Mouse (Mus musculus): ENCODE results near the gene Sfrp5.

The Sfrp5 gene

GRCm38 (mm10) chr19:42197066-42197465 lies 5.0 kb downstream of the Sfrp5 start:
- no peak for DNase-seq (ENCODE audit: low spot score)

- DNase-seq (ENCODE audit: low spot score): no peak
Measured at GRCm38 (mm10) chr19:42196378-42196777, 5.7 kb downstream of the Sfrp5 start.

DNA sequence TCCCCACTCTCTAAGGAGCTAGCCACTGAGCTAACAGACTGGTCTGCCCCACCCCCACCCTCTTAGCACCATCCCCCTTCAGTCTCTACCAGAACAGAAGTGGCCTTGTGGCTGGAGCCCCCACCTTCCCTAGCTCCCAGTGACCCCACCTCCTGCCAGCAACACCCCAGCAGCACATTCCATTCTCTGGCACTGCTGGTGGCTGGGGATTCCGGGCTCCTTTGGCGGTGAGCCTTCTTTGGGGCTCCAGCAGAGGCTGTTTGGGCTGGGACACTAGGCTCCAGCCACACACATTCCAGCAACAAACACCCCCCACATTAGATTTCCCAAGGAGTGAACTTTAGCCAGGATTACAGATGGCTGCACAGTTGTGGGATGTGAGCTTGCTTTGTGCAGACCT lies 8.7 kb downstream of the Sfrp5 start:
- no peak for DNase-seq (ENCODE audit: low spot score)

DNA sequence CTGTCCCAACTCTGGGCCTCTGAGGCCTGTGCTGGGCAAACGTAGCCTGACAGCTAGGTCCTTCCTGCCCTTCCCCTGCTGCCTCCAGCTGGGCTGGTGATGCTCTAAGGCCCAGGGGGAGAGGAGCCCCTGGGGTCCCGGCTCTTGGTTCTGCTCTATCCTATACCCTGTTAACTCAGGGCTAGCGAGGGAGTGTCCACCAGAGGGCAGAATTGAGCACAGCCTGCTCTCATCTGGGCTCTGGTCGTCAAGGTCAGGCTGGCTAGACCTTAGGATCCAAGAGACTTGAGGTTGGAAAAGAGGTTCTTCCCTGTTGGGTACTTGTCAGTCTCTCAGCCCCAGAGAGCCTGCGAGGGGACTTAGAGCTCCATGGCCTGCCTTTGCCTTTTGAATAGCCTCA lies 11.6 kb downstream of the Sfrp5 start:
- DNase-seq (ENCODE audit: low spot score): no peak

GRCm38 (mm10) chr19:42189735-42190134 lies 12.3 kb downstream of the Sfrp5 start:
- DNase-seq (ENCODE audit: low spot score): no peak

GRCm38 (mm10) chr19:42182673-42183072 lies 19.4 kb downstream of the Sfrp5 start:
- DNase-seq (ENCODE audit: low spot score): no peak

GRCm38 (mm10) chr19:42179356-42179755 lies 22.7 kb downstream of the Sfrp5 start:
- no peak for DNase-seq (ENCODE audit: low spot score)

DNA sequence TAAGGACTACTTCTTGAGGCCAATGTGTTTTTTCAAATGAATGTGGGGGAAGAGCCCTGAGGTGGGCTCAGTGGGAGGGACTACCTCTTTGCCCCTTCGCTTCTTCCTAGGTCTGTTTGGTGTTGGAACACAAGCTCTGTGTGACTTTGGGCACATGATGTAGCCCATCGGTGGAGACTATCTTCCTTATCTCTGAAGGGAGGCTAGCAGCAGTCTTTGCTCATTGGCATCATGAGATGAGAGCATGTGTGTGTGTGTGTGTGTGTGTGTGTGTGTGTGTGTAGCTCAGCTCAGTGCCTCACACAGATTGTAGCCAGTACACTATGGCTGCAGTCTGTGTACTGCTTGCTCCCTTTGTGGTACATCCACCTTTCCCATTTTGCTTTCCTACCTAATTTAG lies 24.6 kb downstream of the Sfrp5 start:
- DNase-seq (ENCODE audit: low spot score): no peak

DNA sequence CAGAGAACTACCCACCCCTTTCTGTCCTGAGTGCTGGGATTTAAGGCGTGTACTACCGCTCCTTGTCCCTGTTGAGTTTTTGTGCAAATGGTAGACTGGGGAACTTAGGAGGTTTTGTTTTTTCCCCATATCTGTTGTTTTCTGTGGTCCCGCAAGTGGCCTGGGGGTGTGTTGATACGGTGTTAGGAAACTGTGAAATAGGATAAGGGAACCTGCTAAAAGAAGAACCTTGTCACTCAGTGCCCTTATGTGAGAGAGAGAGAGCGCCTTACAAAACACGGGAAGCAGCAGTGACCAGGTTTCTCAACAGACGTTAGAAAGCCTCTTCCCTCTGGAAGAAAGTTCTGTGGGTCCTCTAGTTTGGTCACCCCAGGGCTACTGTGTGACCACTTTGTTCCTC lies 25.2 kb downstream of the Sfrp5 start:
- DNase-seq (ENCODE audit: low spot score): no peak

GRCm38 (mm10) chr19:42170025-42170969 lies 31.8 kb downstream of the Sfrp5 start:
- DNase-seq (ENCODE audit: low spot score): peak; percentile 94

- peak; percentile 24 for DNase-seq (ENCODE audit: low spot score)
Measured at GRCm38 (mm10) chr19:42169322-42169975, 32.6 kb downstream of the Sfrp5 start.

- no peak for DNase-seq (ENCODE audit: low spot score)
Measured at GRCm38 (mm10) chr19:42167489-42167888, 34.6 kb downstream of the Sfrp5 start.

DNA sequence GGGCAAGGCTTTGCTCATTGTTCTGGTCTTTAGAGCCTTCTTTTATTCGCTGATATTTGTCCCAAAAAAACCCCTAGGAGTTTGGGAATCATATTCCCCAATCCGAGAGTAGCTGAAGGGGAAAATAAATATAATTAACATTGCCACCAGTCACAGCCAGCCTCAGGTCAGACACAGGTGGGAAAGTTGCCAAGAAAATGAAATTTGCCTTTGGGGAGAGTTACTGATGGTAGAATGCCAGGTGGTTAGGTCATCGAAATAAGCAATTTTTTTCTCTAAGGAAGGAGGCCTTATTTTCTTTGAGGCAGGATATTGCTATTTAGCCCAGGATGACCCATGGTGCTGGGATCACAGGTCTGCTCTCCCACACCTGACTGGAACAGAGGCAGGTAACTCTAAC lies 35.3 kb downstream of the Sfrp5 start:
- DNase-seq (ENCODE audit: low spot score): no peak

DNA sequence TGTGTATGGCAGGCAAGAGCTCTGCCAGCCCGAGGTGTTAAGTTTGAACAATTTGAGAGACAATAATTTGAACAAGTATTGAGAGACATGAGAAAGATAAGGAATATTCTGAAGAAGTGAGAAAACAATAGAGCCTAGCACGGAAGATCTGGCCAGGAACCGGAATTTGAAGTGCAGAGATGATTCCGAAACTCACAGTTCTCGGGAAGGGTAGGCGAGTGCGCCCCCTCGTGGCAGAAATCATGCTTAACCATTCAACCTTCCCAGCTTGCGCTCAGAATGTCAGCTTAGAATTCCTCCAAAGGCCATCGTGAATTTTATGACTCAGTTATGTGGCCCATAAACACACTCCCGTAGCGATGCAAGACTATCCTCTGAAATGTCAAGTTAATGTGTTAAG lies 35.9 kb downstream of the Sfrp5 start:
- DNase-seq (ENCODE audit: low spot score): peak; percentile 68

DNA sequence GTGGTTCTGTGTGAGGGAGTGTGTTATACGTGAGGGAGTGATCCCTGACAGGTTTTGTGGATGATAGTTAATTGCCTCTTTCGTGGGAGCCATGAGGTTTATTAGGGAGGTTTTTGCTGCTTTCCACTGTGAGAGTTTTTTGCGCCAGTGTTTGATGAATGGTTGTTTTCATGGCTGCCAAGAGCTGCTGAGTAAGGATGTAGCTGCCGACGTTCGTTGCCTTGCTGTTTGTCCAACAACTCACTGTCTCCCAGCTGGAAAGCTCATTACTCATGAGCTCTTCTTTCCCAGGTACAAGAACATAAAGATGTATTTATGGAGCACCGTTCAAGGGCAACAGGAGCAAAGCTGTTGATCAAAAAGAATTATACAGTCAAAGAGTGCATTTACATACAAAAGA lies 37.9 kb downstream of the Sfrp5 start:
- DNase-seq (ENCODE audit: low spot score): no peak

DNA sequence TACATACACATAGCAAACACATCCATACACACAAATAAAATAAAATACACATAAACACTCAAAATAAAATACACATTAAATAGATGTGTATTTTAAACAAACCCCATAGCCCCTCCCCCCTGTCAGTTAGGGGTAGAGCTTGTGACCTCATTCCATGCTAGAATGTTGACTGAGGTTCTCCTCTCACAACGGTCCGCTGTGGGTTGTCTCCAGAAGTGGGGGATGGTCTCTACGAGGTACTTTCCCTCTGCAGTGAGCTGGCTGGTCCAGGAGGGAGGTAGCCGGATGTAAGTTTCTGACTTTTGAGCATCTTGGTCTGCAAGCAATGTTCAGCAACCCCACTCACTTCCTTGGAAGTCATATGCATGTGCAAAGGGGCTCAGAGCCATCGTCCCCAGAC lies 38.3 kb downstream of the Sfrp5 start, which contains the start of gene Zfyve27:
TSS of gene Zfyve27 (plus strand) at position 188 of the 400 bp plus-strand sequence.
- no peak for DNase-seq (ENCODE audit: low spot score)

- no peak for DNase-seq (ENCODE audit: low spot score)
Measured at GRCm38 (mm10) chr19:42158246-42159017, 43.6 kb downstream of the Sfrp5 start.

GRCm38 (mm10) chr19:42157493-42158237 lies 44.4 kb downstream of the Sfrp5 start:
- no peak for DNase-seq (ENCODE audit: low spot score)

- DNase-seq (ENCODE audit: low spot score): peak; percentile 56
Measured at GRCm38 (mm10) chr19:42151990-42152389, 50.1 kb downstream of the Sfrp5 start.

DNA sequence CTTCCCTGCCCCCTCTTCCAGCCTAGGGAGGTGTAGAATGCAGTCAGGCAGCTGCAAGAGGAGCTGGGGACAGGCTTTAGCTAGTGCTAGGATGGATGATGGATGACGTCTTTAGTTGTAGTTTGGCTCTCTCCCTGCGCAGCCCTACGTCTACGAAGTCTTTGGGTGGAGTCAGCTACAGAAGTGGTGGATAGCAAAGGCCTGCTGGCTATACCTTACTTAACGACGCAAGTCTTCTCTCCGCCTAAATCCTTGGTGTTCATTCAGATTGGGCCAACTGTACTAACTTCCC lies 53.5 kb downstream of the Sfrp5 start:
- DNase-seq (ENCODE audit: low spot score): no peak
